Mouse (Mus musculus): ENCODE results near the gene Rpa2.

- TF ChIP-seq GATA1 (IDR thresholded peaks at IDR 0.05; ENCODE audit: low read length) (no peak), TAL1 (IDR thresholded peaks at IDR 0.05; ENCODE audit: low read length) (no peak)
These were observed 10.6 kb downstream of the Rpa2 start for GRCm38 (mm10) chr4:132778562-132779201.
